Mouse (Mus musculus) neutrophil, adult 5-6 weeks (primary cell): ENCODE data around the gene Actr3b. TPM values are rescaled to one million over a fixed set of nuclear protein-coding genes. Genes with fewer than 3 reads are reported as not detected.
"Not testable (repeated sequence)": the region's sequence is repeated elsewhere in the genome, so short reads cannot be mapped to it uniquely, and the experiment has no call there.

Experiments
- ATAC-seq: fragments of 151-379, 151-347 bp; 2 replicates; pipeline ENCODE4 v1.8.0; 2017; ENCODE audit warnings: mild to moderate bottlenecking, moderate TSS enrichment; ENCODE audit not compliant: insufficient number of reproducible peaks, poor library complexity, low FRiP score, severe bottlenecking; ENCODE audit errors: extremely low read depth
- total RNA-seq: library from RNA; stranded (forward); fragments of 200-1000 nt; gene quantifications from 2 replicates; pipeline ENCODE4 v1.2.3, GENCODE M21; 2017

Gene Actr3b
- total RNA-seq, 1 experiment from 2014 or later = 2.4 TPM

- no peak for ATAC-seq
These were observed 113.2 kb downstream of the Actr3b start for GRCm38 (mm10) chr5:25873046-25873445.

GRCm38 (mm10) chr5:25875927-25876326 is 116.1 kb downstream of the Actr3b start:
- not testable (repeated sequence) for ATAC-seq

- ATAC-seq = no peak
These were observed 117.5 kb downstream of the Actr3b start for GRCm38 (mm10) chr5:25877281-25877680.

- ATAC-seq = no peak
These were observed 118.2 kb downstream of the Actr3b start for GRCm38 (mm10) chr5:25877996-25878395.

GRCm38 (mm10) chr5:25886708-25887107 is 126.9 kb downstream of the Actr3b start:
- no peak for ATAC-seq

GRCm38 (mm10) chr5:25889746-25890382 is 130.1 kb downstream of the Actr3b start:
- no peak for ATAC-seq

GRCm38 (mm10) chr5:25891321-25891720 is 131.5 kb downstream of the Actr3b start:
- ATAC-seq = no peak

Other genes with a start within 250 kb of the Actr3b start
- gene Cct8l1, start 243.9 kb upstream of the Actr3b start, total RNA-seq = not detected in 2 replicates
- gene Xrcc2, start 54.2 kb upstream of the Actr3b start, total RNA-seq = 2.6 and 3.2 TPM in 2 replicates
- gene Gm21663, start 182.4 kb downstream of the Actr3b start, total RNA-seq = 0.23 TPM in 1 of 2 replicates, not detected in the other
- 0.23 TPM in 1 of 2 replicates, not detected in the other for gene Gm21671, start 194.4 kb downstream of the Actr3b start, total RNA-seq
- not detected in 2 replicates for gene Gm21680, start 212.7 kb downstream of the Actr3b start, total RNA-seq
- not detected in 2 replicates for gene Gm21698, start 228.7 kb downstream of the Actr3b start, total RNA-seq
- gene Gm1979, start 244.8 kb downstream of the Actr3b start, total RNA-seq = not detected in 2 replicates